Mouse (Mus musculus) C2C12 (cell line): Measurements from ENCODE around the gene Nr1h2.

Source experiments
- FOSL1 ChIP-seq: IDR thresholded peaks from one replicate; pipeline ENCODE4 v1.8.0; 2011; ENCODE audit warnings: mild to moderate bottlenecking, low read length; ENCODE audit not compliant: poor library complexity, insufficient read depth, severe bottlenecking
- MAX ChIP-seq: IDR thresholded peaks from one replicate; pipeline ENCODE4 v1.6.1; 2011; ENCODE audit warnings: mild to moderate bottlenecking, control low read depth

- TF ChIP-seq MAX (no peak), FOSL1 (no peak)
These were observed 9.5 kb upstream of the Nr1h2 start for GRCm38 (mm10) chr7:44563284-44563683.
